ENCODE assay signal across 9 mouse cellular contexts in the genomic region with DNA sequence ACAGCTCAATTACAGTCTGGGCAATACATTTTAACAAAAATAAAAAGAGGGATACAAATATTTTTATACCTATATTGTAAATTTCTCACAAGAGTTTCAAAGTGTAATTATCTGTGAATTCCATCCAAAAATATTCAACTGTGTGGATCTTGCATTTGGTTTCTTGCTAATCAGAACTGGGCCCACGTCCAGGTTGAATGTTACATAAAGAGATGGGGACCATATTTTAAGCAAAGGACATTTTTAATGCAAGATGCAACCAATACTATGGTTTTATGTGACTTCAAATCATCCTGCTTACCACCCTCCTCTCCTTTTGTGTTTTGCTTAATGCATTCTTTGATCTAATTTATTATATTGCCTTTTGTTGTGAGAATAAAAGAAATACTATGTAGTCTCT.
"Had no signal": no experiment of that assay in that cellular context is flagged by ENCODE, and none has a peak within 500 bp of the region (broad histone marks: within the 10 kb centered on the region; RNA-seq: fewer than 3 reads in every experiment).

No protein-coding gene starts in this region.

- DNase-seq: kidney, adult 8-10 months; kidney, postnatal 25 days; liver; liver, embryonic 13.5 days; liver, postnatal 0 days; lung, postnatal 14 days; spleen, adult 18-20 months; thymus, adult 2 months; thymus, postnatal 25 days had no signal
